10 mouse cellular contexts compared by ENCODE assay signal in the genomic region with DNA sequence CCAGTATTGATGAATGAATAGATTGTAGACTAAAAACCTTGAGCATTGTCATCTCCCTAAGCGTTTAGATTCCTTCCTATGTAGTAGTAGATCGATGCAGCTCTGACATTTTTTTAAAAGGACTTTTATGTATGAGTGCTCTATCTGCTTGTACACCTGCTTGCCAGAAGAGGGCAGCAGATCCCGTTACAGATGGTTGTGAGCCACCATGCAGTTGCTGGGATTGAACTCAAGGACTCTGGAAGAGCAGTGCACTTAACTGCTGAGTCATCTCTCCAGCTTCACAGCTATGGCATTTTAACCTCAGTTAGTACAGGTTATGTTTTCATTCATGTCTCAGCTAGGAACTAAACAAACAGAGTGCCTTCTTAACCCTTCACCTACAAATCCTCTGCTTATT. TPM values are rescaled to one million over a fixed set of nuclear protein-coding genes. Genes with fewer than 3 reads are reported as not detected.
DNase-seq lines count a peak whose midpoint lies in the region; ATAC-seq and TF ChIP-seq lines count a peak whose summit lies in the region.
"Had no signal": no experiment of that assay in that cellular context is flagged by ENCODE, and none has a peak within 500 bp of the region (broad histone marks: within the 10 kb centered on the region; RNA-seq: fewer than 3 reads in every experiment).

No protein-coding gene starts in this region.

- H3K4me2 ChIP-seq in kidney, embryonic 16.5 days (replicated peaks; ENCODE audit: low read depth, low read length): no peak overlapping the region
- no peak overlapping the region for H3K4me2 ChIP-seq in CH12.LX (ENCODE audit: insufficient read depth, low read depth, poor library complexity, severe bottlenecking)
- H3K4me2 ChIP-seq: lung, embryonic 15.5 days had no signal

- TF ChIP-seq POLR2A in kidney, adult 2 months (IDR thresholded peaks at IDR 0.05; ENCODE audit: low read depth, low read length): no peak
- no peak for TF ChIP-seq POLR2A in CH12.LX (IDR thresholded peaks at IDR 0.05; ENCODE audit: low read depth, low read length)

- peak; percentile 57 for TF ChIP-seq CTCF in kidney, adult 2 months (conservative IDR thresholded peaks at IDR 0.05; ENCODE audit: insufficient read depth, insufficient read length, low read depth, low read length)
- TF ChIP-seq CTCF in CH12.LX (conservative IDR thresholded peaks at IDR 0.05 in 1 of 2, IDR thresholded peaks at IDR 0.05 in 1 of 2; ENCODE audit: low read depth in 2 of 2, low read length in 2 of 2): peak; percentile 43 to 58; a peak in 3 of 4 replicates

- H3K27me3 ChIP-seq in kidney, adult 2 months (replicated peaks; ENCODE audit: control insufficient read depth, insufficient read depth, low read length): no peaks in the 10 kb centered on the region
- no peaks in the 10 kb centered on the region for H3K27me3 ChIP-seq in kidney, embryonic 16.5 days (ENCODE audit: insufficient read depth, low read length)
- H3K27me3 ChIP-seq in CH12.LX (replicated peaks): no peaks in the 10 kb centered on the region
- no peaks in the 10 kb centered on the region for H3K27me3 ChIP-seq in splenic B cell, adult 2 months (ENCODE audit: control insufficient read depth, insufficient read depth, low read length, poor library complexity, severe bottlenecking)
- H3K27me3 ChIP-seq: lung, embryonic 15.5 days had no signal

- H3K9ac ChIP-seq in kidney, embryonic 16.5 days (replicated peaks; ENCODE audit: low read length): no peak overlapping the region
- no peak overlapping the region for H3K9ac ChIP-seq in CH12.LX (ENCODE audit: insufficient read depth, low read depth)
- H3K9ac ChIP-seq: lung, embryonic 15.5 days had no signal

- no peak overlapping the region for H3K27ac ChIP-seq in kidney, adult 2 months (ENCODE audit: insufficient read depth, low read depth, low read length)
- no peak overlapping the region for H3K27ac ChIP-seq in kidney, embryonic 16.5 days (ENCODE audit: low read length)
- no peak overlapping the region for H3K27ac ChIP-seq in CH12.LX (ENCODE audit: insufficient read depth, low read depth)
- H3K27ac ChIP-seq: lung, embryonic 15.5 days had no signal

- no peaks in the 10 kb centered on the region for H3K9me3 ChIP-seq in kidney, embryonic 16.5 days (ENCODE audit: low read length)
- no peaks in the 10 kb centered on the region for H3K9me3 ChIP-seq in CH12.LX (replicated peaks; ENCODE audit: low read length)
- H3K9me3 ChIP-seq: lung, embryonic 15.5 days had no signal

- TF ChIP-seq EP300 in CH12.LX (IDR thresholded peaks at IDR 0.05; ENCODE audit: low read length): no peak

- 42% methylated on average over 3 of the region's 3 CpGs for WGBS in kidney, adult 2 months
- WGBS in kidney, embryonic 16.5 days: 62% methylated on average over 3 of the region's 3 CpGs

- DNase-seq in kidney, adult 2 months: peak; percentile 14
- peak; percentile 43 for DNase-seq in 416B (ENCODE audit: low read depth)
- peak; percentile 41 for DNase-seq in CH12.LX (ENCODE audit: extremely low read depth)
- peak; percentile 3 for DNase-seq in c-Kit-positive CD71-negative TER-119-negative erythroid progenitor cells, embryonic 14.5 days (ENCODE audit: low read depth)
- DNase-seq in kidney, postnatal 14 days: peak; percentile 14
- peak; percentile 56 for DNase-seq in splenic B cell, adult 2 months (ENCODE audit: low read depth, low spot score)
- no peak for DNase-seq in adipocyte (ENCODE audit: low spot score)

- no peaks in the 10 kb centered on the region for H3K79me2 ChIP-seq in CH12.LX (replicated peaks; ENCODE audit: control insufficient read depth, extremely low read depth, insufficient read depth, poor library complexity, severe bottlenecking)

- no peaks in the 10 kb centered on the region for H3K36me3 ChIP-seq in kidney, adult 2 months (ENCODE audit: control insufficient read depth, insufficient read depth, low read length)
- H3K36me3 ChIP-seq in kidney, embryonic 16.5 days (ENCODE audit: insufficient read depth, low read length): no peaks in the 10 kb centered on the region
- H3K36me3 ChIP-seq in CH12.LX (replicated peaks in 1 of 2; ENCODE audit: control insufficient read depth in 1 of 2, insufficient read depth in 1 of 2, low read length in 1 of 2): no peaks in the 10 kb centered on the region
- no peaks in the 10 kb centered on the region for H3K36me3 ChIP-seq in splenic B cell, adult 2 months (ENCODE audit: control insufficient read depth, insufficient read depth, low read length, poor library complexity, severe bottlenecking)
- H3K36me3 ChIP-seq: lung, embryonic 15.5 days had no signal

- H3K4me1 ChIP-seq in kidney, adult 2 months (ENCODE audit: control insufficient read depth, insufficient read depth, low read length): no peaks in the 10 kb centered on the region
- H3K4me1 ChIP-seq in kidney, embryonic 16.5 days (ENCODE audit: insufficient read depth, low read length): no peaks in the 10 kb centered on the region
- no peaks in the 10 kb centered on the region for H3K4me1 ChIP-seq in CH12.LX (ENCODE audit: control insufficient read depth in 1 of 2, insufficient read depth in 2 of 2)
- H3K4me1 ChIP-seq: lung, embryonic 15.5 days had no signal

- no peak for ATAC-seq in kidney, embryonic 16.5 days (ENCODE audit: low FRiP score, low TSS enrichment)

- in situ Hi-C loops in CH12.LX (cut with MboI; ENCODE audit: low pct_ligation_motif_present, low pct_unique_long_range_greater_than_20kb, low sequenced_read_pairs): no loop called here

- dilution Hi-C loops in CH12.LX (cut with MboI; ENCODE audit: extremely low pct_ligation_motif_present, extremely low pct_unique_long_range_greater_than_20kb, low sequenced_read_pairs): no loop called here

- TF ChIP-seq RAD21 in CH12.LX (IDR thresholded peaks at IDR 0.05; ENCODE audit: low read depth, low read length): peak; percentile 41

- H3K4me3 ChIP-seq in kidney, adult 2 months (ENCODE audit: insufficient read depth, low read depth, low read length): no peak overlapping the region
- no peak overlapping the region for H3K4me3 ChIP-seq in kidney, embryonic 16.5 days (ENCODE audit: low read length)
- H3K4me3 ChIP-seq in CH12.LX (replicated peaks in 1 of 3; ENCODE audit: low read depth in 2 of 3, low read length in 2 of 3, poor library complexity in 1 of 3): no peak overlapping the region
- H3K4me3 ChIP-seq: lung, embryonic 15.5 days had no signal

TF ChIP-seq in CH12.LX, 34 proteins besides CTCF, POLR2A, EP300 and RAD21:
- TF ChIP-seq MXI1 (IDR thresholded peaks at IDR 0.05; ENCODE audit: low read depth, low read length) (no peak), SMC3 (IDR thresholded peaks at IDR 0.05; ENCODE audit: low read depth, low read length) (peak; percentile 32)

RNA-seq across cellular contexts. Expression of a gene that starts 15.5 kb away (rescaled TPM):
- 2.6 and 3.5 TPM in 2 replicates for polyA plus RNA-seq in kidney, adult 2 months (2012; rRNA removed)
- polyA plus RNA-seq in kidney, embryonic 16.5 days (2015; fragmentation: Nextera tagmentation; extraction: Ambion mirVana): 1.7 and 2.4 TPM in 2 replicates
- 0.08 and 0.17 TPM in 2 replicates for total RNA-seq in CH12.LX (2012; rRNA removed)
- total RNA-seq in CH12.LX (2014; rRNA removed): 1.7 TPM in 2 replicates
- polyA plus RNA-seq in CH12.LX (2012; ENCODE audit: insufficient read length, low read depth): 1.7 and 2.3 TPM in 2 replicates

RNA-seq across cellular contexts. Expression of a gene that starts 36.7 kb away (rescaled TPM):
- not detected in 2 replicates for polyA plus RNA-seq in kidney, adult 2 months (2012; rRNA removed)
- polyA plus RNA-seq in kidney, embryonic 16.5 days (2015; fragmentation: Nextera tagmentation; extraction: Ambion mirVana): 0.07 and 0.08 TPM in 2 replicates
- total RNA-seq in CH12.LX (2012; rRNA removed): not detected in 2 replicates
- total RNA-seq in CH12.LX (2014; rRNA removed): not detected in 2 replicates
- not detected in 2 replicates for polyA plus RNA-seq in CH12.LX (2012; ENCODE audit: insufficient read length, low read depth)
- polyA plus RNA-seq: lung, embryonic 15.5 days; stomach, embryonic 14.5 days had no signal
